Mouse (Mus musculus) MEL (cell line): ENCODE data around the gene Madcam1. TPM values are rescaled to one million over a fixed set of nuclear protein-coding genes. Genes with fewer than 3 reads are reported as not detected.

ENCODE experiments used
- DNase-seq: peaks from one replicate; pipeline ENCODE4 v3.0.0; 2011; ENCODE audit warnings: low read depth, low spot score
- H3K27ac ChIP-seq: 2 replicates; pipeline ENCODE4 v1.5.1; 2012; ENCODE audit warnings: low read depth, mild to moderate bottlenecking, control low read depth, low read length, moderate library complexity; ENCODE audit not compliant: control insufficient read depth
- H3K27me3 ChIP-seq, 2 experiments: fragments of 150-350 bp in 1 of 2; sonication (generic) in 1 of 2; 2 replicates each; pipeline ENCODE4 v1.6.1; 2012; ENCODE audit warnings: low read length in 2 of 2, mild to moderate bottlenecking in 2 of 2, improper control_type of control experiment in 1 of 2, moderate library complexity in 1 of 2; ENCODE audit not compliant: insufficient read depth in 2 of 2, control insufficient read depth in 1 of 2
- H3K36me3 ChIP-seq, 2 experiments: 2 replicates each; pipeline ENCODE4 v1.6.1; 2012 to 2014; ENCODE audit warnings: low read length in 2 of 2, improper control_type of control experiment in 1 of 2, inconsistent platforms in 1 of 2, mild to moderate bottlenecking in 1 of 2; ENCODE audit not compliant: insufficient read depth in 2 of 2, control insufficient read depth in 1 of 2
- H3K4me1 ChIP-seq, 2 experiments: fragments of 150-350 bp in 1 of 2; sonication (generic) in 1 of 2; 2 replicates each; pipeline ENCODE4 v1.6.1; 2012; ENCODE audit warnings: low read length in 2 of 2, improper control_type of control experiment in 1 of 2, mild to moderate bottlenecking in 1 of 2; ENCODE audit not compliant: insufficient read depth in 2 of 2, control insufficient read depth in 1 of 2
- H3K4me3 ChIP-seq, 2 experiments: fragments of 150-350 bp in 1 of 2; sonication (generic) in 1 of 2; 2 replicates each; pipeline ENCODE4 v1.5.1; 2012; ENCODE audit warnings: low read depth in 2 of 2, low read length in 2 of 2, mild to moderate bottlenecking in 2 of 2, moderate library complexity in 2 of 2, control low read depth in 1 of 2, improper control_type of control experiment in 1 of 2; ENCODE audit not compliant: control insufficient read depth in 1 of 2, insufficient read depth in 1 of 2
- H3K79me2 ChIP-seq: 2 replicates; pipeline ENCODE4 v1.6.1; 2012; ENCODE audit warnings: mild to moderate bottlenecking, low read length, moderate library complexity; ENCODE audit not compliant: control insufficient read depth, poor library complexity, insufficient read depth
- H3K9ac ChIP-seq: 2 replicates; pipeline ENCODE4 v1.6.1; 2012; ENCODE audit warnings: low read depth, mild to moderate bottlenecking, control low read depth, low read length, moderate library complexity; ENCODE audit not compliant: control insufficient read depth, poor library complexity, severe bottlenecking
- H3K9me3 ChIP-seq: fragments of 150-350 bp; sonication (generic); replicated peaks from 2 replicates; pipeline ENCODE4 v1.6.1; 2012; ENCODE audit warnings: mild to moderate bottlenecking, low read length, improper control_type of control experiment, moderate library complexity; ENCODE audit not compliant: insufficient read depth
- CHD1 ChIP-seq: IDR thresholded peaks from 2 replicates; pipeline ENCODE4 v1.6.1; 2012; ENCODE audit warnings: low read depth, mild to moderate bottlenecking, inconsistent platforms, low read length, improper control_type of control experiment
- CTCF ChIP-seq, 3 experiments: IDR thresholded peaks in 2 of 3; conservative IDR thresholded peaks in 1 of 3; 2 replicates each; pipeline ENCODE4 v1.5.1; 2011 to 2012; ENCODE audit warnings: low read length in 3 of 3, low read depth in 2 of 3, mild to moderate bottlenecking in 2 of 3, improper control_type of control experiment in 1 of 3, inconsistent platforms in 1 of 3, mixed read lengths in 1 of 3, moderate library complexity in 1 of 3; ENCODE audit not compliant: control insufficient read depth in 1 of 3, insufficient read depth in 1 of 3, poor library complexity in 1 of 3, severe bottlenecking in 1 of 3
- ETS1 ChIP-seq: IDR thresholded peaks from 2 replicates; pipeline ENCODE4 v1.6.1; 2012; ENCODE audit warnings: low read depth, mild to moderate bottlenecking, inconsistent platforms, low read length, improper control_type of control experiment, moderate library complexity
- GABPA ChIP-seq: IDR thresholded peaks from 2 replicates; pipeline ENCODE4 v1.6.1; 2012; ENCODE audit warnings: low read depth, mild to moderate bottlenecking, inconsistent platforms, low read length, improper control_type of control experiment, moderate library complexity
- HCFC1 ChIP-seq: IDR thresholded peaks from 2 replicates; pipeline ENCODE4 v1.6.1; 2012; ENCODE audit warnings: low read depth, mild to moderate bottlenecking, inconsistent platforms, low read length, improper control_type of control experiment, moderate library complexity
- MAFK ChIP-seq: IDR thresholded peaks from 2 replicates; pipeline ENCODE4 v1.6.1; 2011; ENCODE audit warnings: low read depth, mild to moderate bottlenecking, low read length, improper control_type of control experiment, borderline replicate concordance
- MAZ ChIP-seq: IDR thresholded peaks from 2 replicates; pipeline ENCODE4 v1.6.1; 2012; ENCODE audit warnings: low read depth, mild to moderate bottlenecking, inconsistent platforms, low read length, improper control_type of control experiment
- MEF2A ChIP-seq: IDR thresholded peaks from 2 replicates; pipeline ENCODE4 v1.6.1; 2014; ENCODE audit warnings: low read depth, mild to moderate bottlenecking, inconsistent platforms, low read length, improper control_type of control experiment; ENCODE audit not compliant: poor library complexity, insufficient replicate concordance, severe bottlenecking; ENCODE audit errors: extremely low read depth
- MXI1 ChIP-seq: IDR thresholded peaks from 2 replicates; pipeline ENCODE4 v1.6.1; 2011; ENCODE audit warnings: mild to moderate bottlenecking, low read depth, low read length, improper control_type of control experiment
- MYB ChIP-seq: IDR thresholded peaks from 2 replicates; pipeline ENCODE4 v1.6.1; 2011; ENCODE audit warnings: mild to moderate bottlenecking, low read depth, low read length, improper control_type of control experiment
- POLR2A ChIP-seq, 2 experiments: IDR thresholded peaks; 2 replicates each; pipeline ENCODE4 v1.6.1; 2011 to 2012; ENCODE audit warnings: low read length in 2 of 2, mild to moderate bottlenecking in 2 of 2, control low read depth in 1 of 2, improper control_type of control experiment in 1 of 2, low read depth in 1 of 2, moderate library complexity in 1 of 2; ENCODE audit not compliant: control insufficient read depth in 1 of 2, insufficient read depth in 1 of 2, poor library complexity in 1 of 2
- POLR2AphosphoS5 ChIP-seq: IDR thresholded peaks from 2 replicates; pipeline ENCODE4 v1.6.1; 2012; ENCODE audit warnings: low read depth, borderline replicate concordance, mild to moderate bottlenecking, inconsistent platforms, low read length, moderate library complexity, mixed read lengths
- RAD21 ChIP-seq: IDR thresholded peaks from 2 replicates; pipeline ENCODE4 v1.6.1; 2011; ENCODE audit warnings: mild to moderate bottlenecking, low read depth, low read length, improper control_type of control experiment
- RCOR1 ChIP-seq: IDR thresholded peaks from 2 replicates; pipeline ENCODE4 v1.6.1; 2012; ENCODE audit warnings: low read depth, mild to moderate bottlenecking, inconsistent platforms, low read length, improper control_type of control experiment
- SIN3A ChIP-seq: IDR thresholded peaks from 2 replicates; pipeline ENCODE4 v1.6.1; 2012; ENCODE audit warnings: low read length, improper control_type of control experiment, inconsistent platforms
- TAL1 ChIP-seq: IDR thresholded peaks from 2 replicates; pipeline ENCODE4 v1.6.1; 2012; ENCODE audit warnings: mild to moderate bottlenecking, inconsistent platforms, low read length, moderate library complexity, mixed read lengths
- TBP ChIP-seq: IDR thresholded peaks from 2 replicates; pipeline ENCODE4 v1.8.0; 2011; ENCODE audit warnings: low read depth, low read length, improper control_type of control experiment
- USF2 ChIP-seq, 2 experiments: IDR thresholded peaks; 2 replicates each; pipeline ENCODE4 v1.6.1; 2011 to 2012; ENCODE audit warnings: improper control_type of control experiment in 2 of 2, low read length in 2 of 2, borderline replicate concordance in 1 of 2, inconsistent platforms in 1 of 2, low read depth in 1 of 2, mild to moderate bottlenecking in 1 of 2; ENCODE audit not compliant: insufficient read depth in 1 of 2
- ZKSCAN1 ChIP-seq: IDR thresholded peaks from 2 replicates; pipeline ENCODE4 v1.6.1; 2012; ENCODE audit warnings: low read depth, mild to moderate bottlenecking, inconsistent platforms, low read length, improper control_type of control experiment, moderate library complexity
- ZMIZ1 ChIP-seq: IDR thresholded peaks from 2 replicates; pipeline ENCODE4 v1.6.1; 2012; ENCODE audit warnings: low read depth, mild to moderate bottlenecking, inconsistent platforms, low read length, improper control_type of control experiment, moderate library complexity
- ZNF384 ChIP-seq: IDR thresholded peaks from 2 replicates; pipeline ENCODE4 v1.6.1; 2012; ENCODE audit warnings: low read depth, mild to moderate bottlenecking, inconsistent platforms, low read length, improper control_type of control experiment
- polyA plus RNA-seq, 2 experiments: library from polyadenylated mRNA; stranded (reverse) in 1 of 2; unstranded in 1 of 2; fragments of >175 nt in 1 of 2; fragments of >200 nt in 1 of 2; gene quantifications; 2 replicates each; pipeline versions ENCODE4 v1.2.1 to v1.2.4; 2012; ENCODE audit warnings: low replicate concordance in 2 of 2, low read depth in 1 of 2; ENCODE audit not compliant: insufficient read length in 2 of 2, insufficient read depth in 1 of 2, missing spikeins in 1 of 2
- total RNA-seq: library from RNA; depleted of rRNA; stranded (reverse); fragments of 300-350 nt; gene quantifications from 2 replicates; pipeline ENCODE4 v1.2.3, GENCODE M21; 2012

The Madcam1 gene
- total and polyA plus RNA-seq, 3 experiments, result not detected

GRCm38 (mm10) chr10:79665051-79665450, 692 bp downstream of the Madcam1 start:
- peaks cover 0 to under 1% of the 10 kb centered on the region in 2 experiments; a peak in 2 of 4 replicates for H3K4me1 ChIP-seq
- TF ChIP-seq MXI1, result no peak
- TF ChIP-seq, all 39 proteins: peak for 0
- Histone ChIP-seq H3K9ac (no peak overlapping the region), H3K9me3 (no peaks in the 10 kb centered on the region), H3K79me2 (peaks cover 6% of the 10 kb centered on the region), H3K27me3 (no peaks in the 10 kb centered on the region), H3K36me3 (no peaks in the 10 kb centered on the region; a peak in 1 of 4 replicates), H3K4me3 (no peak overlapping the region), H3K27ac (no peak overlapping the region)
- no peak for DNase-seq

- peaks cover 0 to 9% of the 10 kb centered on the region in 2 experiments; a peak in 3 of 4 replicates for H3K4me1 ChIP-seq
- no peak for TF ChIP-seq MYB
- TF ChIP-seq SIN3A, result no peak
- TF ChIP-seq POLR2A (IDR thresholded peaks at IDR 0.05; ENCODE audit: control insufficient read depth in 1 of 2, insufficient read depth in 1 of 2, low read depth in 1 of 2, low read length in 2 of 2, poor library complexity in 1 of 2), result no peak
- no peak for TF ChIP-seq ZMIZ1
- TF ChIP-seq MAZ, result no peak
- no peak for TF ChIP-seq RAD21
- no peak for TF ChIP-seq TBP
- no peak for TF ChIP-seq GABPA
- TF ChIP-seq CHD1, result no peak
- no peak for TF ChIP-seq ZNF384
- TF ChIP-seq POLR2AphosphoS5, result no peak
- no peak for TF ChIP-seq USF2 (IDR thresholded peaks at IDR 0.05; ENCODE audit: borderline replicate concordance in 1 of 2, insufficient read depth in 1 of 2, low read depth in 1 of 2, low read length in 2 of 2)
- TF ChIP-seq HCFC1, result no peak
- no peak for TF ChIP-seq RCOR1
- TF ChIP-seq ETS1, result no peak
- H3K27me3 ChIP-seq, result no peaks in the 10 kb centered on the region
- no peak overlapping the region for H3K27ac ChIP-seq
- H3K9ac ChIP-seq, result no peak overlapping the region
- DNase-seq, result no peak
- peaks cover 11% of the 10 kb centered on the region for H3K79me2 ChIP-seq
- no peak overlapping the region for H3K4me3 ChIP-seq
- H3K36me3 ChIP-seq, result peaks cover 0 to 4% of the 10 kb centered on the region in 2 experiments; a peak in 1 of 4 replicates
- H3K9me3 ChIP-seq, result no peaks in the 10 kb centered on the region
Observed at GRCm38 (mm10) chr10:79666493-79666892, 2.1 kb downstream of the Madcam1 start.

- no peak for TF ChIP-seq POLR2AphosphoS5
- no peak for TF ChIP-seq MAFK
- no peak for TF ChIP-seq CTCF (IDR thresholded peaks at IDR 0.05 in 2 of 3, conservative IDR thresholded peaks at IDR 0.05 in 1 of 3; ENCODE audit: control insufficient read depth in 1 of 3, insufficient read depth in 1 of 3, low read depth in 2 of 3, low read length in 3 of 3, poor library complexity in 1 of 3, severe bottlenecking in 1 of 3)
- TF ChIP-seq TAL1, result no peak
- no peak for TF ChIP-seq ZMIZ1
- no peak for TF ChIP-seq HCFC1
- no peak for TF ChIP-seq MYB
- no peak for TF ChIP-seq MEF2A
- no peak for TF ChIP-seq ZKSCAN1
Observed at GRCm38 (mm10) chr10:79668076-79668475, 3.7 kb downstream of the Madcam1 start.

More at GRCm38 (mm10) chr10:79668076-79668475, 3.7 kb downstream of the Madcam1 start:
- H3K27ac ChIP-seq, result no peak overlapping the region
- peaks cover 11% of the 10 kb centered on the region for H3K79me2 ChIP-seq
- DNase-seq, result no peak
- no peaks in the 10 kb centered on the region for H3K9me3 ChIP-seq
- H3K4me1 ChIP-seq, result peaks cover 0 to 9% of the 10 kb centered on the region in 2 experiments; a peak in 3 of 4 replicates
- H3K27me3 ChIP-seq, result no peaks in the 10 kb centered on the region
- H3K36me3 ChIP-seq, result peaks cover 0 to 4% of the 10 kb centered on the region in 2 experiments; a peak in 1 of 4 replicates
- no peak overlapping the region for H3K4me3 ChIP-seq
- no peak overlapping the region for H3K9ac ChIP-seq
